Mouse (Mus musculus) lung, embryonic 14.5 days (tissue): Measurements from ENCODE around the gene Nufip1. TPM values are rescaled to one million over a fixed set of nuclear protein-coding genes. Genes with fewer than 3 reads are reported as not detected.
A peak's percentile ranks its signal among the peaks of the same experiment; 100 is the strongest.

ENCODE experiments used
- ATAC-seq: fragments of 200-750 bp; cut with Nextera tagmentation; 2 replicates; pipeline ENCODE4 v1.8.0; 2017; ENCODE audit warnings: mild to moderate bottlenecking, moderate TSS enrichment, moderate library complexity; ENCODE audit not compliant: insufficient read depth
- DNase-seq: peaks from one replicate; pipeline ENCODE4 v3.0.0-alpha.2; 2015
- H3K27ac ChIP-seq: fragments of 300-500 bp; sonication (generic); 2 replicates; pipeline ENCODE4 v1.5.1; 2014; ENCODE audit warnings: low read depth, mild to moderate bottlenecking, moderate library complexity
- H3K27me3 ChIP-seq: fragments of 300-500 bp; sonication (generic); 2 replicates; pipeline ENCODE4 v1.6.1; 2014; ENCODE audit warnings: low read length, control low read depth; ENCODE audit not compliant: insufficient read depth
- H3K36me3 ChIP-seq: fragments of 300-500 bp; sonication (generic); 2 replicates; pipeline ENCODE4 v1.6.1; 2014; ENCODE audit warnings: control low read depth; ENCODE audit not compliant: insufficient read depth
- H3K4me1 ChIP-seq: fragments of 300-500 bp; sonication (generic); 2 replicates; pipeline ENCODE4 v1.6.1; 2014; ENCODE audit warnings: antibody characterized with exemption, control low read depth; ENCODE audit not compliant: insufficient read depth
- H3K4me2 ChIP-seq: fragments of 300-500 bp; sonication (generic); 2 replicates; pipeline ENCODE4 v1.6.1; 2014; ENCODE audit warnings: mild to moderate bottlenecking
- H3K4me3 ChIP-seq: fragments of 300-500 bp; sonication (generic); 2 replicates; pipeline ENCODE4 v1.5.1; 2014; ENCODE audit warnings: low read depth, low read length
- H3K9ac ChIP-seq: fragments of 300-500 bp; sonication (generic); 2 replicates; pipeline ENCODE4 v1.6.1; 2014
- H3K9me3 ChIP-seq: fragments of 300-500 bp; sonication (generic); 2 replicates; pipeline ENCODE4 v1.6.1; 2016; ENCODE audit warnings: low read depth, low read length, control low read depth
- CTCF ChIP-seq: IDR thresholded peaks from 2 replicates; pipeline ENCODE4 v1.5.1; 2016; ENCODE audit warnings: antibody characterized with exemption, low read depth
- WGBS: fragments of 180-500 bp; shearing (Covaris S2); extraction: QIAGEN DNeasy Blood & Tissue Kit; methylation state at CpG from one replicate; pipeline ENCODE4 v1.1.7; 2014; 5-methylcytosine and 5-hydroxymethylcytosine counted together
- polyA plus RNA-seq: library from polyadenylated mRNA; unstranded; fragments of >200 nt; fragmentation: Nextera tagmentation; extraction: Ambion mirVana; gene quantifications from 2 replicates; pipeline ENCODE4 v1.2.1, GENCODE M21; 2014

Nufip1 gene
- polyA plus RNA-seq, 1 experiment from 2014 or later: 15.2 TPM

DNA sequence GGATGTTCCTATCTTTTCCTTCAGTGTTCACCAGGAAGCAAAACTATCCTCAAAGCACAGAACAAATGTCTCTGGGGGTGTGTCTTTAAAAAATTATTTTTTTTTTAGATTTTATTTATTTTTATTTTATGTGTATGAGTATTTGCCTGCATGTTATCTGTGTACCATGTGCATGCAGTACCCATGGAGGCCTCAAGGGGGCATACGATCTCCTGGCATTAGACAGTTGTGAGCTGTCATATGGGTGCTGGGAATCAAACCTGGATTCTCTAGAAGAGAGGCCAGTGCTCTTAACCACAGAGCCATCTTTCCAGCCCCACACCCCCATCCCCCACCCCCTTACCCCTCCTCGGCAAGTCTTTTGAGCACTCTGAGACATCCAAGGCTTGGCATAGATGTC is 67.8 kb downstream of the Nufip1 start:
- Histone ChIP-seq H3K9ac (no peak overlapping the region), H3K36me3 (no peaks in the 10 kb centered on the region), H3K4me1 (no peaks in the 10 kb centered on the region), H3K4me3 (no peak overlapping the region), H3K27ac (no peak overlapping the region), H3K9me3 (no peaks in the 10 kb centered on the region), H3K27me3 (no peaks in the 10 kb centered on the region), H3K4me2 (no peak overlapping the region)
- TF ChIP-seq CTCF: peak; percentile 38
- no peak for DNase-seq
- ATAC-seq: no peak
- 79% methylated on average over 2 of the region's 2 CpGs for WGBS

- Histone ChIP-seq H3K9me3 (no peaks in the 10 kb centered on the region), H3K9ac (no peak overlapping the region), H3K27me3 (no peaks in the 10 kb centered on the region), H3K36me3 (no peaks in the 10 kb centered on the region), H3K4me1 (no peaks in the 10 kb centered on the region), H3K4me2 (no peak overlapping the region), H3K27ac (no peak overlapping the region), H3K4me3 (no peak overlapping the region)
- 82% methylated on average over 6 of the region's 6 CpGs for WGBS
- DNase-seq (no peak), ATAC-seq (no peak)
- TF ChIP-seq CTCF: no peak
Measured at GRCm38 (mm10) chr14:76179343-76179742, 68.7 kb downstream of the Nufip1 start.

DNA sequence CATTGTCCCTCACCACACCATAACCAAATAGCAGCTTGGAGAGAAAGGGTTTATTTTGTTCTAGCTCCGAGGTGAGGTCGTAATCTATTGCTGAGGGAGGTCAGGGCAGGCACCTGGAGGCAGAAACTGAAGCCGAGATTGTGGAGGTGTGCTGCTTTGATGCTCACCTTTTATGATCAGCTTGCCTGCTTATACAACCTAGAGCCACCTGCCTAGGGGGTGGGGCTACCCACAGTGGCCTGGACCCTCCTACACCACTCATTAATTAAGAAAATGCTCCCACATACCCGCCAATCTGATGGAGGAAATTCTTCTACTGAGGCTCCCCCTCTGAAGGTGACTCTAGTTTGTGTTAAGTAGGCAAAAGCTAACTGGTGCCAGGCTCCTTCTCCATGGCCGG is 74.7 kb downstream of the Nufip1 start:
- no peak for ATAC-seq
- TF ChIP-seq CTCF: no peak
- H3K9me3 ChIP-seq: no peaks in the 10 kb centered on the region
- H3K9ac ChIP-seq: no peak overlapping the region
- no peaks in the 10 kb centered on the region for H3K36me3 ChIP-seq
- H3K27me3 ChIP-seq: no peaks in the 10 kb centered on the region
- no peak overlapping the region for H3K4me2 ChIP-seq
- H3K4me3 ChIP-seq: no peak overlapping the region
- no peaks in the 10 kb centered on the region for H3K4me1 ChIP-seq
- DNase-seq: no peak
- WGBS: 59% methylated on average over 5 of the region's 5 CpGs
- no peak overlapping the region for H3K27ac ChIP-seq

DNA sequence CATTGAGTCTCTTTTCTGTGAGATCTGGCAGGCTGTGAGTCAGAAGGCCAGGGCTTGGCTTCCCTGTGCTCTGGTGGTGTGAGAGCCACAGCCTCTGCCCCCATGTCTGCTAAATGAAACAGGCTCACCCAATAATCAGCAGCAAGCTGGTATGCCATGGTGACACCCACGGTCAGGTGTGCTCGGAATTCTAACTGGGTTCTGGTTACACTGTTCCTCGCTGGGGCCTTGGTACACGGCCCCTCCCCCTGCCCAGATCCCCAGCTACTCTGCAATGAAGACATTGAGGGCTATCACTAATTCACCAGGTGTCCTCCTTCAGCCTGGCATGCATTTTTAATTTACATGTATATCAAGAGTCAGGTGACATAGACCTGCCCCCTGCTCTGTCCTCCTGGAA is 75.6 kb downstream of the Nufip1 start:
- no peaks in the 10 kb centered on the region for H3K36me3 ChIP-seq
- H3K4me2 ChIP-seq: no peak overlapping the region
- no peak overlapping the region for H3K27ac ChIP-seq
- DNase-seq: peak; percentile 39
- WGBS: 71% methylated on average over 4 of the region's 4 CpGs
- no peaks in the 10 kb centered on the region for H3K27me3 ChIP-seq
- no peak overlapping the region for H3K9ac ChIP-seq
- no peak for TF ChIP-seq CTCF
- no peaks in the 10 kb centered on the region for H3K4me1 ChIP-seq
- ATAC-seq: no peak
- no peak overlapping the region for H3K4me3 ChIP-seq
- H3K9me3 ChIP-seq: no peaks in the 10 kb centered on the region

Other genes starting within 250 kb of the Nufip1 start
- 0.69 and 0.97 TPM in 2 replicates for gene Kctd4, start 155.9 kb upstream of the Nufip1 start, polyA plus RNA-seq
- gene Gtf2f2, start 100.0 kb upstream of the Nufip1 start, polyA plus RNA-seq: 37.5 and 40.8 TPM in 2 replicates
- 13.6 and 14.7 TPM in 2 replicates for gene Gpalpp1, start 131 bp upstream of the Nufip1 start, polyA plus RNA-seq